Mouse (Mus musculus): ENCODE measurements around the gene Nup107. TPM values are rescaled to one million over a fixed set of nuclear protein-coding genes. Genes with fewer than 3 reads are reported as not detected.

Nup107 gene
- polyA plus RNA-seq, 1 experiment from 2014 or later, result 68.1 TPM

DNA sequence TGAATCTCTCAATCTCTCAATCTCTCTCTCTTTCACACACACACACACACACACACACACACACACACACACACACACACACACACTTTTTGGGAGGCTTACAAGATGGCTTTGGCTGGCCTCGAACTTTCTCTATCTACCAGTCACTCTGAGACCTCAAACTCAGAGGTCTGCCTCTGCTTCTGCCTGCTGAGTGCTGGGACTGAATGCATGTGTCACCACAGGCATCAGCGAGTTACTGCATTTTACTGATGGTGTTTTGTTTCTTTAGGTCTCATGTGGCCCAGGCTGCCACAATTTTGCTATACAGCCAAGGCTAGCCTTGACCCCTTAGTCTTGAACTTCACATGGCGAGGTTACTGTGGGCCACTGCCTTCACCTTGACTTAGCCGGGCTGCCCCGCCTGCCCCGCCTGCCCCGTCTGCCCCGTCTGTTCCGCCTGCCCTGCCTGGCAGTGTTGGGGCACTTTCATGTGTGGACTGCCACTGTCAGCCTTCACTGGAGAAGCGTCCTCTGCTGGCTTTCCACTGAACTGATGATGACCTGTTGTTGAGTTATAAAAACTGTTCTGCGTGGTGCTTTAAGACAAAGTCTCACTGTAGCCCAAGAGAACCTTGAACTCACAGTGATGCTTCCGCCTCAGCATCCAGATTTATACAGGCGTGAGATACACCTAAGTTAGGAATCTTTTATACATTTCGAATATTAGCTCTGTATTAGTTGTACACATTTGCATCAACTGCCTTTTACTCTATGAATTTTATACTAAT is 9.8 kb downstream of the Nup107 start:
- Histone ChIP-seq H3K4me2 (no peak overlapping the region), H3K36me3 (ENCODE audit: poor library complexity, severe bottlenecking) (peaks cover 92% of the 10 kb centered on the region), H3K4me3 (no peak overlapping the region), H3K9ac (no peak overlapping the region), H3K27ac (no peak overlapping the region), H3K9me3 (replicated peaks) (no peaks in the 10 kb centered on the region), H3K4me1 (no peaks in the 10 kb centered on the region), H3K27me3 (no peaks in the 10 kb centered on the region)
- no peak for ATAC-seq
- 95% methylated on average over 14 of the region's 14 CpGs for WGBS

DNA sequence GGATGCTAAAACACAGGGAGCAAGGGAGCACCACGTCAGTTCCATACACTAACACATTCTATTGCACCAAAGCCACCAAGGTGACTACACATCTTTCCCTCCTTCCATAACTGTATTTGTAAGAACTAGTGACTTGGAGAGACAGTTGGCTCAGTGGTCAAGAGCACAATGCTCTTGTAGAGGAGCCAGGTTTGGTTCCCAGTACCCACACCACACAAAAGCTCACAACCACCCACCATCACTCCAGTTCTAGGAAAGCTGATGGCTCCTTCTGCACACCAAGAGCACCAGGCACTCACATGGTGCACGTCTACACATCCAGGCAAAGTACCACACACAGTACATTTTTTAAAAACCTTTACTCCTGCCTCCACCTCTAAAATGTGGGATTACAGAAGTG is 10.4 kb downstream of the Nup107 start:
- Histone ChIP-seq H3K9me3 (replicated peaks) (no peaks in the 10 kb centered on the region), H3K36me3 (ENCODE audit: poor library complexity, severe bottlenecking) (peaks cover 89% of the 10 kb centered on the region), H3K4me2 (no peak overlapping the region), H3K4me3 (no peak overlapping the region), H3K27me3 (no peaks in the 10 kb centered on the region), H3K4me1 (no peaks in the 10 kb centered on the region), H3K27ac (no peak overlapping the region), H3K9ac (no peak overlapping the region)
- no peak for ATAC-seq
- WGBS, result 98% methylated on average over 2 of the region's 2 CpGs

- Histone ChIP-seq H3K9ac (no peak overlapping the region), H3K36me3 (ENCODE audit: poor library complexity, severe bottlenecking) (peaks cover 89% of the 10 kb centered on the region), H3K4me2 (no peak overlapping the region), H3K4me1 (no peaks in the 10 kb centered on the region), H3K27ac (no peak overlapping the region), H3K27me3 (no peaks in the 10 kb centered on the region), H3K9me3 (replicated peaks) (no peaks in the 10 kb centered on the region), H3K4me3 (no peak overlapping the region)
- 93% methylated on average over 17 of the region's 17 CpGs for WGBS
- ATAC-seq, result no peak
Measured at GRCm38 (mm10) chr10:117781021-117781725, 11.3 kb downstream of the Nup107 start.

DNA sequence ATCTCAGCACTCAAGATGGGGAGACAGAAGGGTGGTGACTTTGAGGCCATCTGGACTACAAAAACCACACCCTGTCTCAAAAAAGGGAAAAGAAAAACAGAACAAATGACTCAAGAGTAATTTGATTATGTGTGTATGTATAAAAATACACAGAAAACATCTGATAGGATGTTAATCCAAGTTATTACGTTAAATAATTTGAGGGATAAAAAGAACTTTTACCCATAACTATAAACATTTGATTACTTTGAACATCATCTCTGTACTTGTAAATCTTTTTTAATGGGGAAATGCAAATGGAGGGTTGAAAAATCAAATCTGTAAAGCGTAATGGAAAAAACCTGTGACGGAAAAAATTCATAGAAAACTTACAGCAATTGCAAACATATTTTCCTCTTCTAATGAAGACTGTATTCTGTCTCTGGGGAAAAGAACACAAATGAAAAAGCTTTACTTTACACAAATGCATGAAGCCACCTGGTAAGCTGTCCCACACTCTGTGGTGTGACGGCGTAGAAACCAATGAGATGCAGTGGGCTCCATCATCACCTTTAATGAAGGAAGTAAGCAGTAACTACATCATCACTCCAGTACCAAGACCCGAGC is 12.1 kb downstream of the Nup107 start:
- Histone ChIP-seq H3K9me3 (replicated peaks) (no peaks in the 10 kb centered on the region), H3K36me3 (ENCODE audit: poor library complexity, severe bottlenecking) (peaks cover 89% of the 10 kb centered on the region), H3K9ac (no peak overlapping the region), H3K27ac (no peak overlapping the region), H3K4me1 (no peaks in the 10 kb centered on the region), H3K27me3 (no peaks in the 10 kb centered on the region), H3K4me3 (no peak overlapping the region), H3K4me2 (no peak overlapping the region)
- no peak for ATAC-seq
- WGBS, result 96% methylated on average over 6 of the region's 6 CpGs

DNA sequence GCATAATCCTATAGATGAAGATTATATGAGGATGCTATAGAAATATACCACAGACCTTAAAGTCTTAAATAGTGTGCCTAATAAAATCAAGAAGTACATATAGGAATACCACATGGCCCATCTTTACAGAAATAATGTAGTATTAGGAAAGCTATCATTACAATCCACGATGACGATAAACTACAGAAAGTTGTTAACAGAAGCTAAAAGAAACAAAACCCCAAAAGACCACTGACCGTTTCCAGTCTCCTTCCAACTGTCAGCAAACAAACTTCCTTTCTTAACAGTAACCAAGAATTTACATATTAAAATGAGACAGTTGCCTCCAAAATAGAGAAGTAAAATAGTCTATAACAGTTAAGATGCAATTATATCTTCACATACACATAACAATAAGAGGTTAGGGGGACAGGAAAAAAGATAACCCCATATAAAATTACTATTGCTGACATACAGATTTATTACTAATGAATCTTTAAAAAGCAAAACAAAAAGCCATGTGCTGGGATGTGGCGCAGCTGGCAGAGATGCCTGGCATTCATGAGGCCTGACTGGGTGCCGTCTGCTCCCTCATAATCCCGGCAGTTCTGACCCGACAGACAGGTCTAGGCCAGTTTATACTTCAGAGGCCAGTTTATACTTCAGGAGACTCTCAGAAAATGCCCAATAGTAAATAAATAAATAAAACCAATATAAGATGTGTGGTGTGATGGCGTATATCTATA is 12.8 kb downstream of the Nup107 start:
- Histone ChIP-seq H3K27ac (no peak overlapping the region), H3K27me3 (no peaks in the 10 kb centered on the region), H3K4me1 (no peaks in the 10 kb centered on the region), H3K9ac (no peak overlapping the region), H3K36me3 (ENCODE audit: poor library complexity, severe bottlenecking) (peaks cover 88% of the 10 kb centered on the region), H3K4me2 (no peak overlapping the region), H3K4me3 (no peak overlapping the region), H3K9me3 (replicated peaks) (no peaks in the 10 kb centered on the region)
- ATAC-seq, result no peak
- 87% methylated on average over 8 of the region's 8 CpGs for WGBS

DNA sequence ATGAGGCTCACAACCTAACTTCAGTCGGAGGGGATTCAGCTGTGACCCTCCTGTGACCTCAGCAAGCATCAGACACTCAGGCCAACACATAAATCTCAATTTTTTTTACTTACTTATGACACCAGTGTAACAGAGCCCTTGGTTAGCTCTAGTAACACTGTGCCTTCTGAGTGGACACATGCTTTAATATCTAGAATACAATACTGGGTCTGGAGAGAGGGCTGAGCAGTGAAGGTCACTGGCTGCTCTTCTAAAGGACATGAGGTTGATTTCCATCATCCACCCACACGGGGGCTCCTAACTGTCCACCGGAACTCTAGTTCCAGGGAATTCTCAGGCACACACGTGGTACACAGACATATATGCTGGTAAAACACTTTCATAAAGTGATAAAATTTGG is 13.6 kb downstream of the Nup107 start:
- no peaks in the 10 kb centered on the region for H3K4me1 ChIP-seq
- WGBS, result 93% methylated on average over 4 of the region's 4 CpGs

GRCm38 (mm10) chr10:117778328-117778910 is 14.1 kb downstream of the Nup107 start:
- no peak for ATAC-seq
- H3K9ac ChIP-seq, result no peak overlapping the region
- H3K36me3 ChIP-seq (ENCODE audit: poor library complexity, severe bottlenecking), result peaks cover 88% of the 10 kb centered on the region
- H3K27me3 ChIP-seq, result no peaks in the 10 kb centered on the region
- no peak overlapping the region for H3K27ac ChIP-seq
- H3K4me1 ChIP-seq, result no peaks in the 10 kb centered on the region
- WGBS, result 91% methylated on average over 12 of the region's 12 CpGs
- H3K9me3 ChIP-seq (replicated peaks), result no peaks in the 10 kb centered on the region
- no peak overlapping the region for H3K4me3 ChIP-seq
- no peak overlapping the region for H3K4me2 ChIP-seq

More for the DNA sequence above, 13.6 kb downstream of the Nup107 start:
- no peaks in the 10 kb centered on the region for H3K27me3 ChIP-seq
- no peak overlapping the region for H3K9ac ChIP-seq
- H3K4me3 ChIP-seq, result no peak overlapping the region
- H3K36me3 ChIP-seq (ENCODE audit: poor library complexity, severe bottlenecking), result peaks cover 88% of the 10 kb centered on the region
- no peak overlapping the region for H3K27ac ChIP-seq
- no peaks in the 10 kb centered on the region for H3K9me3 ChIP-seq (replicated peaks)
- ATAC-seq, result no peak
- H3K4me2 ChIP-seq, result no peak overlapping the region

GRCm38 (mm10) chr10:117777501-117778327 is 14.8 kb downstream of the Nup107 start:
- 95% methylated on average over 17 of the region's 17 CpGs for WGBS
- no peak for ATAC-seq
- no peak overlapping the region for H3K9ac ChIP-seq
- H3K27me3 ChIP-seq, result no peaks in the 10 kb centered on the region
- peaks cover 88% of the 10 kb centered on the region for H3K36me3 ChIP-seq (ENCODE audit: poor library complexity, severe bottlenecking)
- no peak overlapping the region for H3K4me2 ChIP-seq
- no peak overlapping the region for H3K4me3 ChIP-seq
- no peak overlapping the region for H3K27ac ChIP-seq
- H3K9me3 ChIP-seq (replicated peaks), result no peaks in the 10 kb centered on the region
- H3K4me1 ChIP-seq, result no peaks in the 10 kb centered on the region

DNA sequence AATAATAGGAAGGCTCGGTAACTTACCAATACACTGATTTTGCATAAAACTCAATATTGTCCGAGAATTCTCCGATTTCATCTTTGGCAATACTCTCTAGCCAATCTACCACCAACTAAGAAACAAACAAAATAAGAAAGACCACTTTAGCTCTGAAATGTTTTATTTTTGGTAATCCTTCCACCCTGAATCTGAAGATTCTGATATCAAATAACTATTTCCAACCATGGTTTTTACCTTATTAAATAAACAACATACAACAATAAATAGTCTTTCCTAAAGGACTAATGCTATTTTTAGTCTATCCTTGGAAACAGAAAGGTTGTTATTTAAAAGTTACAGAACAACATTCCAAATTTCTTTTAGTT is 15.4 kb downstream of the Nup107 start:
- Histone ChIP-seq H3K4me3 (no peak overlapping the region), H3K27me3 (no peaks in the 10 kb centered on the region), H3K4me2 (no peak overlapping the region), H3K4me1 (no peaks in the 10 kb centered on the region), H3K9me3 (replicated peaks) (no peaks in the 10 kb centered on the region), H3K27ac (no peak overlapping the region), H3K36me3 (ENCODE audit: poor library complexity, severe bottlenecking) (peaks cover 88% of the 10 kb centered on the region), H3K9ac (no peak overlapping the region)
- 95% methylated on average over 3 of the region's 3 CpGs for WGBS
- ATAC-seq, result no peak

GRCm38 (mm10) chr10:117776281-117777102 is 16.0 kb downstream of the Nup107 start:
- H3K9ac ChIP-seq, result no peak overlapping the region
- no peak overlapping the region for H3K4me2 ChIP-seq
- no peaks in the 10 kb centered on the region for H3K27me3 ChIP-seq
- H3K27ac ChIP-seq, result no peak overlapping the region
- H3K4me1 ChIP-seq, result no peaks in the 10 kb centered on the region
- WGBS, result 92% methylated on average over 12 of the region's 12 CpGs
- peaks cover 86% of the 10 kb centered on the region for H3K36me3 ChIP-seq (ENCODE audit: poor library complexity, severe bottlenecking)
- H3K9me3 ChIP-seq (replicated peaks), result no peaks in the 10 kb centered on the region
- ATAC-seq, result no peak
- no peak overlapping the region for H3K4me3 ChIP-seq

All from forebrain, embryonic 13.5 days (tissue).